20 mouse cellular contexts compared by ENCODE assay signal in genomic region chr8:61388341-61388740, GRCm38 (mm10).
DNase-seq lines count a peak whose midpoint lies in the region; ATAC-seq lines count a peak whose summit lies in the region.
"Had no signal": no experiment of that assay in that cellular context is flagged by ENCODE, and none has a peak within 500 bp of the region (broad histone marks: within the 10 kb centered on the region; RNA-seq: fewer than 3 reads in every experiment).

No protein-coding gene starts in this region.

- DNase-seq in neural tube, embryonic 11.5 days (ENCODE audit: low spot score) = no peak
- no peak for DNase-seq in cerebellum, adult 18-20 months
- DNase-seq in B cell, adult 2 months = no peak
- DNase-seq in right cerebral cortex, postnatal 4 days = no peak
- DNase-seq: adrenal gland, postnatal 10 days; gastrocnemius, postnatal 14 days; heart, postnatal 4 days; lung, postnatal 4 days had no signal

- H3K4me2 ChIP-seq in neural tube, embryonic 11.5 days (ENCODE audit: low read depth) = no peak overlapping the region
- H3K4me2 ChIP-seq in neural tube, embryonic 15.5 days = no peak overlapping the region
- no peak overlapping the region for H3K4me2 ChIP-seq in hindbrain, embryonic 12.5 days (replicated peaks)
- H3K4me2 ChIP-seq in midbrain, embryonic 13.5 days (replicated peaks) = no peak overlapping the region
- H3K4me2 ChIP-seq: embryonic facial prominence, embryonic 13.5 days; kidney, embryonic 15.5 days; limb, embryonic 12.5 days; lung, embryonic 15.5 days had no signal

- H3K27me3 ChIP-seq in neural tube, embryonic 11.5 days (ENCODE audit: control insufficient read depth, insufficient read depth, low read length) = no peaks in the 10 kb centered on the region
- H3K27me3 ChIP-seq in neural tube, embryonic 15.5 days (replicated peaks) = no peaks in the 10 kb centered on the region
- H3K27me3 ChIP-seq in hindbrain, embryonic 12.5 days = no peaks in the 10 kb centered on the region
- H3K27me3 ChIP-seq in midbrain, embryonic 13.5 days = no peaks in the 10 kb centered on the region
- H3K27me3 ChIP-seq: embryonic facial prominence, embryonic 13.5 days; heart, embryonic 15.5 days; kidney, embryonic 15.5 days; limb, embryonic 12.5 days; lung, embryonic 15.5 days; neural tube, embryonic 12.5 days; Patski had no signal

- peak overlapping the region; percentile 77 for H3K27ac ChIP-seq in neural tube, embryonic 11.5 days (ENCODE audit: low read depth, low read length)
- H3K27ac ChIP-seq in neural tube, embryonic 15.5 days (replicated peaks) = no peak overlapping the region
- peak overlapping the region; percentile 93 for H3K27ac ChIP-seq in hindbrain, embryonic 12.5 days
- H3K27ac ChIP-seq in midbrain, embryonic 13.5 days = peak overlapping the region; percentile 90
- H3K27ac ChIP-seq: heart, embryonic 15.5 days; liver, embryonic 14.5 days; stomach, postnatal 0 days had no signal

- H3K36me3 ChIP-seq in neural tube, embryonic 11.5 days (ENCODE audit: control insufficient read depth, insufficient read depth, low read length) = no peaks in the 10 kb centered on the region
- H3K36me3 ChIP-seq in neural tube, embryonic 15.5 days = peaks cover 3% of the 10 kb centered on the region
- peaks cover 14% of the 10 kb centered on the region; the same call in 1 of the 2 replicates for H3K36me3 ChIP-seq in hindbrain, embryonic 12.5 days
- H3K36me3 ChIP-seq in midbrain, embryonic 13.5 days = peaks cover 18% of the 10 kb centered on the region

- H3K4me1 ChIP-seq in neural tube, embryonic 11.5 days (ENCODE audit: control insufficient read depth, insufficient read depth, low read length) = peaks cover 19% of the 10 kb centered on the region
- H3K4me1 ChIP-seq in neural tube, embryonic 15.5 days = peaks cover 37% of the 10 kb centered on the region
- peaks cover 48% of the 10 kb centered on the region for H3K4me1 ChIP-seq in hindbrain, embryonic 12.5 days
- peaks cover 51% of the 10 kb centered on the region for H3K4me1 ChIP-seq in midbrain, embryonic 13.5 days (replicated peaks)

- no peaks in the 10 kb centered on the region for H3K9me3 ChIP-seq in neural tube, embryonic 11.5 days (ENCODE audit: control insufficient read depth, low read length)
- no peaks in the 10 kb centered on the region for H3K9me3 ChIP-seq in neural tube, embryonic 15.5 days (replicated peaks)
- H3K9me3 ChIP-seq in hindbrain, embryonic 12.5 days (replicated peaks) = no peaks in the 10 kb centered on the region
- H3K9me3 ChIP-seq in midbrain, embryonic 13.5 days = no peaks in the 10 kb centered on the region
- H3K9me3 ChIP-seq: embryonic facial prominence, embryonic 13.5 days; heart, embryonic 15.5 days; kidney, embryonic 15.5 days; limb, embryonic 12.5 days; lung, embryonic 15.5 days; neural tube, embryonic 12.5 days had no signal

- 56% methylated on average over 9 of the region's 9 CpGs for WGBS in neural tube, embryonic 11.5 days
- WGBS in neural tube, embryonic 15.5 days = 38% methylated on average over 9 of the region's 9 CpGs
- 58% methylated on average over 9 of the region's 9 CpGs for WGBS in hindbrain, embryonic 12.5 days
- 55% methylated on average over 9 of the region's 9 CpGs for WGBS in midbrain, embryonic 13.5 days

- no peak overlapping the region for H3K9ac ChIP-seq in neural tube, embryonic 11.5 days (ENCODE audit: low read length)
- no peak overlapping the region for H3K9ac ChIP-seq in neural tube, embryonic 15.5 days (replicated peaks)
- H3K9ac ChIP-seq in hindbrain, embryonic 12.5 days = no peak overlapping the region
- H3K9ac ChIP-seq in midbrain, embryonic 13.5 days (replicated peaks) = no peak overlapping the region
- H3K9ac ChIP-seq: embryonic facial prominence, embryonic 13.5 days; heart, embryonic 15.5 days; kidney, embryonic 15.5 days; limb, embryonic 12.5 days; liver, embryonic 14.5 days; lung, embryonic 15.5 days; neural tube, embryonic 12.5 days had no signal

- ATAC-seq in neural tube, embryonic 11.5 days (ENCODE audit: insufficient read depth, low FRiP score, low TSS enrichment) = no peak
- ATAC-seq in neural tube, embryonic 15.5 days (ENCODE audit: low FRiP score) = no peak
- ATAC-seq in hindbrain, embryonic 12.5 days (ENCODE audit: low FRiP score) = no peak
- ATAC-seq in midbrain, embryonic 13.5 days = no peak
- ATAC-seq: Patski had no signal

- no peak overlapping the region for H3K4me3 ChIP-seq in neural tube, embryonic 11.5 days (ENCODE audit: low read depth, low read length)
- H3K4me3 ChIP-seq in neural tube, embryonic 15.5 days (replicated peaks) = no peak overlapping the region
- no peak overlapping the region for H3K4me3 ChIP-seq in hindbrain, embryonic 12.5 days
- no peak overlapping the region for H3K4me3 ChIP-seq in midbrain, embryonic 13.5 days (replicated peaks)
- H3K4me3 ChIP-seq: embryonic facial prominence, embryonic 13.5 days; heart, embryonic 15.5 days; kidney, embryonic 15.5 days; limb, embryonic 12.5 days; lung, embryonic 15.5 days; neural tube, embryonic 12.5 days had no signal
